Mouse (Mus musculus) liver, postnatal 0 days (tissue): ENCODE results near the gene Exosc6. TPM values are rescaled to one million over a fixed set of nuclear protein-coding genes. Genes with fewer than 3 reads are reported as not detected.

ENCODE experiments used
- ATAC-seq: fragments of 200-750 bp; cut with Nextera tagmentation; 2 replicates; pipeline ENCODE4 v1.8.0; 2017; ENCODE audit warnings: mild to moderate bottlenecking, moderate library complexity
- DNase-seq: peaks from one replicate; pipeline ENCODE4 v3.0.0-alpha.2; 2016
- H3K27ac ChIP-seq: fragments of 300-500 bp; sonication (generic); 2 replicates; pipeline ENCODE4 v1.5.1; 2014; ENCODE audit warnings: antibody characterized with exemption, moderate library complexity, mild to moderate bottlenecking, low read depth
- H3K27me3 ChIP-seq: fragments of 300-500 bp; sonication (generic); 2 replicates; pipeline ENCODE4 v1.6.1; 2014; ENCODE audit warnings: low read length, control low read depth, mixed read lengths; ENCODE audit not compliant: insufficient read depth
- H3K36me3 ChIP-seq: fragments of 300-500 bp; sonication (generic); replicated peaks from 2 replicates; pipeline ENCODE4 v1.6.1; 2014; ENCODE audit warnings: mild to moderate bottlenecking, control low read depth, low read length, moderate library complexity, mixed read lengths; ENCODE audit not compliant: insufficient read depth
- H3K4me1 ChIP-seq: fragments of 300-500 bp; sonication (generic); 2 replicates; pipeline ENCODE4 v1.6.1; 2014; ENCODE audit warnings: antibody characterized with exemption, mild to moderate bottlenecking, control low read depth; ENCODE audit not compliant: insufficient read depth
- H3K4me2 ChIP-seq: fragments of 300-500 bp; sonication (generic); 2 replicates; pipeline ENCODE4 v1.6.1; 2014; ENCODE audit warnings: low read depth, mild to moderate bottlenecking, low read length, moderate library complexity, mixed read lengths
- H3K4me3 ChIP-seq: fragments of 300-500 bp; sonication (generic); 2 replicates; pipeline ENCODE4 v1.5.1; 2014; ENCODE audit warnings: low read depth, low read length
- H3K9ac ChIP-seq: fragments of 300-500 bp; sonication (generic); replicated peaks from 2 replicates; pipeline ENCODE4 v1.6.1; 2014; ENCODE audit warnings: mild to moderate bottlenecking, moderate library complexity
- H3K9me3 ChIP-seq: fragments of 300-500 bp; sonication (generic); 2 replicates; pipeline ENCODE4 v1.6.1; 2016; ENCODE audit warnings: mild to moderate bottlenecking, control low read depth, low read length, mixed read lengths
- CTCF ChIP-seq: sonication (generic); IDR thresholded peaks from 2 replicates; pipeline ENCODE4 v1.5.1; 2016; ENCODE audit warnings: antibody characterized with exemption, low read depth
- EP300 ChIP-seq: IDR thresholded peaks from 2 replicates; pipeline ENCODE4 v1.6.1; 2016; ENCODE audit warnings: antibody characterized with exemption, low read depth, mild to moderate bottlenecking
- WGBS: fragments of 180-500 bp; shearing (Covaris S2); extraction: QIAGEN DNeasy Blood & Tissue Kit; methylation state at CpG from one replicate; pipeline ENCODE4 v1.1.7; 2014; ENCODE audit not compliant: insufficient replicate concordance; 5-methylcytosine and 5-hydroxymethylcytosine counted together
- polyA plus RNA-seq: library from polyadenylated mRNA; unstranded; fragments of >200 nt; fragmentation: Nextera tagmentation; extraction: Ambion mirVana; gene quantifications from 2 replicates; pipeline ENCODE4 v1.2.1, GENCODE M21; 2015

Exosc6 gene
- polyA plus RNA-seq, 1 experiment from 2014 or later = 6.1 TPM

- ATAC-seq = no peak
- no peaks in the 10 kb centered on the region for H3K9me3 ChIP-seq
- H3K4me2 ChIP-seq = no peak overlapping the region
- WGBS = 43% methylated on average over 2 of the region's 2 CpGs
- no peak overlapping the region for H3K4me3 ChIP-seq
- no peaks in the 10 kb centered on the region; the same call in 1 of the 2 replicates for H3K4me1 ChIP-seq
- H3K27me3 ChIP-seq = no peaks in the 10 kb centered on the region
- DNase-seq = peak; percentile 40
- H3K9ac ChIP-seq = no peak overlapping the region
- H3K27ac ChIP-seq = no peak overlapping the region
- peaks cover 96% of the 10 kb centered on the region for H3K36me3 ChIP-seq
- TF ChIP-seq CTCF (peak; percentile 46), EP300 (no peak)
Observed at GRCm38 (mm10) chr8:111044003-111044734, 12.0 kb upstream of the Exosc6 start.

GRCm38 (mm10) chr8:111048694-111049093 is 7.4 kb upstream of the Exosc6 start:
- no peak overlapping the region for H3K4me2 ChIP-seq
- peak; percentile 20; the same call in 1 of the 2 replicates for ATAC-seq
- no peak overlapping the region for H3K4me3 ChIP-seq
- TF ChIP-seq EP300 (no peak), CTCF (peak; percentile 43)
- no peak overlapping the region for H3K9ac ChIP-seq
- H3K27ac ChIP-seq = 0 out of 2 replicates have a peak overlapping the region, but pooled peaks have one; percentile 29
- H3K27me3 ChIP-seq = no peaks in the 10 kb centered on the region
- DNase-seq = no peak
- WGBS = 88% methylated on average over 2 of the region's 2 CpGs
- peaks cover 96% of the 10 kb centered on the region for H3K36me3 ChIP-seq
- H3K4me1 ChIP-seq = peaks cover 5% of the 10 kb centered on the region; the same call in 1 of the 2 replicates
- no peaks in the 10 kb centered on the region for H3K9me3 ChIP-seq

GRCm38 (mm10) chr8:111049106-111049505 is 7.0 kb upstream of the Exosc6 start:
- no peak overlapping the region; the same call in 1 of the 2 replicates for H3K27ac ChIP-seq
- no peak for TF ChIP-seq EP300
- no peak for TF ChIP-seq CTCF
- no peak overlapping the region for H3K4me3 ChIP-seq
- H3K9ac ChIP-seq = no peak overlapping the region
- H3K4me2 ChIP-seq = no peak overlapping the region
- H3K36me3 ChIP-seq = peaks cover 97% of the 10 kb centered on the region
- WGBS = 82% methylated on average over 7 of the region's 7 CpGs
- peaks cover 5% of the 10 kb centered on the region; the same call in 1 of the 2 replicates for H3K4me1 ChIP-seq
- no peaks in the 10 kb centered on the region for H3K27me3 ChIP-seq
- H3K9me3 ChIP-seq = no peaks in the 10 kb centered on the region
- ATAC-seq (peak; percentile 67), DNase-seq (no peak)

GRCm38 (mm10) chr8:111053827-111054518 is 2.2 kb upstream of the Exosc6 start:
- H3K9ac ChIP-seq = no peak overlapping the region
- WGBS = 92% methylated on average over 12 of the region's 12 CpGs
- no peak overlapping the region for H3K4me3 ChIP-seq
- no peaks in the 10 kb centered on the region for H3K27me3 ChIP-seq
- peaks cover 64% of the 10 kb centered on the region for H3K36me3 ChIP-seq
- no peak for TF ChIP-seq CTCF
- TF ChIP-seq EP300 = no peak
- no peak overlapping the region for H3K27ac ChIP-seq
- peaks cover 18% of the 10 kb centered on the region for H3K4me1 ChIP-seq
- ATAC-seq (no peak), DNase-seq (no peak)
- H3K9me3 ChIP-seq = no peaks in the 10 kb centered on the region
- no peak overlapping the region for H3K4me2 ChIP-seq

- Histone ChIP-seq H3K27me3 (no peaks in the 10 kb centered on the region), H3K4me2 (no peak overlapping the region), H3K4me3 (no peak overlapping the region), H3K36me3 (peaks cover 52% of the 10 kb centered on the region), H3K9me3 (no peaks in the 10 kb centered on the region), H3K4me1 (peaks cover 15% of the 10 kb centered on the region), H3K9ac (no peak overlapping the region), H3K27ac (no peak overlapping the region)
- 90% methylated on average over 17 of the region's 17 CpGs for WGBS
- no peak for TF ChIP-seq EP300
- no peak for TF ChIP-seq CTCF
- ATAC-seq (no peak), DNase-seq (no peak)
Observed at GRCm38 (mm10) chr8:111055031-111055634, 1.0 kb upstream of the Exosc6 start.

- no peak for TF ChIP-seq EP300
- TF ChIP-seq CTCF = no peak
- ATAC-seq = 0 out of 2 replicates have a peak, but pooled peaks have one; percentile 5
- DNase-seq = no peak
- WGBS = 61% methylated on average over 2 of the region's 2 CpGs
- peaks cover 13% of the 10 kb centered on the region for H3K4me1 ChIP-seq
- no peak overlapping the region for H3K4me2 ChIP-seq
- no peak overlapping the region for H3K9ac ChIP-seq
- no peak overlapping the region for H3K4me3 ChIP-seq
- H3K9me3 ChIP-seq = no peaks in the 10 kb centered on the region
- H3K27me3 ChIP-seq = no peaks in the 10 kb centered on the region
- H3K27ac ChIP-seq = no peak overlapping the region
- H3K36me3 ChIP-seq = peaks cover 49% of the 10 kb centered on the region
Observed at GRCm38 (mm10) chr8:111055661-111056060, 478 bp upstream of the Exosc6 start.
